Mouse (Mus musculus) embryonic fibroblast, embryonic 13.5 days (primary cell): ENCODE data around the gene Aco2.

Experiments
- CTCF ChIP-seq: IDR thresholded peaks from 2 replicates; pipeline ENCODE4 v1.5.1; 2011; ENCODE audit warnings: mild to moderate bottlenecking, control low read depth, low read length, moderate library complexity, borderline replicate concordance; ENCODE audit not compliant: insufficient read depth
- POLR2A ChIP-seq: IDR thresholded peaks from 2 replicates; pipeline ENCODE4 v1.6.1; 2011; ENCODE audit warnings: low read depth, mild to moderate bottlenecking, control low read depth, low read length, moderate library complexity

- no peak for TF ChIP-seq CTCF
- no peak for TF ChIP-seq POLR2A
These were observed 82.1 kb downstream of the Aco2 start for GRCm38 (mm10) chr15:81954151-81954583.
